Mouse (Mus musculus) CH12.LX (cell line): ENCODE results near the gene Esyt2.

Experiments used
- CTCF ChIP-seq, 2 experiments: IDR thresholded peaks in 1 of 2; conservative IDR thresholded peaks in 1 of 2; 2 replicates each; pipeline ENCODE4 v1.5.1; 2011 to 2012; ENCODE audit warnings: low read depth in 2 of 2, low read length in 2 of 2, improper control_type of control experiment in 1 of 2, inconsistent platforms in 1 of 2, mild to moderate bottlenecking in 1 of 2, moderate library complexity in 1 of 2
- MAZ ChIP-seq: IDR thresholded peaks from 2 replicates; pipeline ENCODE4 v1.6.1; 2012; ENCODE audit warnings: low read depth, mild to moderate bottlenecking, inconsistent platforms, low read length, improper control_type of control experiment, moderate library complexity
- MEF2A ChIP-seq: IDR thresholded peaks from 2 replicates; pipeline ENCODE4 v1.6.1; 2014; ENCODE audit warnings: low read depth, mild to moderate bottlenecking, inconsistent platforms, low read length, improper control_type of control experiment, borderline replicate concordance

- TF ChIP-seq MAZ: no peak
- no peak for TF ChIP-seq MEF2A
- no peak for TF ChIP-seq CTCF (conservative IDR thresholded peaks at IDR 0.05 in 1 of 2, IDR thresholded peaks at IDR 0.05 in 1 of 2; ENCODE audit: low read depth in 2 of 2, low read length in 2 of 2)
These were observed 2.5 kb upstream of the Esyt2 start for GRCm38 (mm10) chr12:116278541-116278940.
